Mouse (Mus musculus) telencephalon, adult 2 months (tissue): Measurements from ENCODE around the gene Tpbgl.

ENCODE experiments used
- DNase-seq: peaks from one replicate; pipeline ENCODE4 v3.0.0-alpha.2; 2011; ENCODE audit warnings: low read depth, low spot score

Tpbgl gene

DNA sequence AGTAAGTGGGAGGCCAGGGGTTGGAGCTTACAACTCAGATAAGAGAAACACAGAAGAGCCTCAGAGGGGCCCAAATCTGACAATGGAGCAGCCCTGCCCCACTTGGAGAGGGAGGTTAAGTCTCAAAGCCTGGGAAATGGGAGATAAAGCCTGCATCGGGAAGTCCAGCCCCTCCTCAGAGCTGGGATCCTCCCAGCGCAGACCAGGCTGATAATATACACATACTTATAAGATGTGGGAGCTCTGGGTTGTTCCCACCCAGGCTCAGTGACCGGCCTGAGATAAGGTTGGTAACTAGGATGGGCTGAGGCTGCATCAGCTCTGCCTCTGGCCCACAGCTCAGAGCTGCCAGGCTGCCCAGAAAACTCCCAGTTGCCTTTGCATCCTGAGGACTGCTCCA, 15.2 kb upstream of the Tpbgl start:
- DNase-seq, result no peak

DNA sequence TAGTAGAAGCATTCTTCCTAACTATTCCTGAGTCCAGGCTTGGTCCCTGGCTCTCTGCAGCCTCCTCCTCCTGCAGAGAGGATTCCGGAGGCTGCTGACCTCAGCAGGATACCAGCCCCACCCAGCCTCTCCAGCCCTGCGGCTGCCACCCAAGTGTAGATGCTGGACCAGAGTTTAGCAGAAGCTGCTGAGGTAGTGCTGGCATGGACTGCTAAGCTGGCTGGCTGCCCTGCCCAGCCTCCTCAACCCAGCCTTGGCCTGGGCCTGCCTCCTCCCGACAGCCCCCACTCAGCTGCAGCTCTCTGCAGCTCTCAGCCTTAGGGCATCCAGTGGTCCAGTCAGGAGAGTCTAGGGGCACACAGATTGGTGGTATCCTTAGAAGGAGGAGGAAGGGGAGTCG, 14.3 kb upstream of the Tpbgl start:
- no peak for DNase-seq

DNA sequence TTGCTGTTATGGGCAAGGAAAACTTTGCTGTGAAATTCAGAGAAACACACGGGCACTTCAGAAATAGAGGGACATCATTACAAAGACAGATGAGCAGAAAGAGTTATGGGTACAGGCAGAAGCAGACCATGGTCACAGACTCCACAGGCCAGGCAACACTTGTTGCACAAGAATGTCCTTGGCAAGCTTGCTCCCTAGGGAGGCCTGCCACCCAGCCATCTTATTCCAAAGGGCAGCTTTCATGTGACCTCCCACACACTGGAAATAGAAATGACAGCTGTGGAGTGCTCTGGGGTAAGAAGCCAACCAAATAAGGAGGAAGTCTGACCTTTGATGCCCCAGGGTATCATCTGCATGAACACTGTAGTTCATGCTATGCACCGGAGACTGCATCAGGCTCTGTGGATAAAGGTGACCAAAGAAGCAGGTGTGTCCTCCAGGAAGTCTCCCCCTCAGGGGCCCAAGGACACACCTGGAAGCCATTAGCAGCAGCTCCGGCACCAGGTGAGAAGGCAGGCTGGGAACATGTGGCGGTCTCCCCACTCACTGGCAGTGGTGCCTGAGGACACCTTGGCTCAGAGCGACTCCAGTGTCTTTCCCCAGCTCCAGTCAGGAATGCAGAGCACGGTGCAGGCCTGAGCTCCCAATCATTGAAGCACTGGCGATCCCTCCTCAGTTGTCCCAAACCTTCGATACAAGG, 7.2 kb upstream of the Tpbgl start:
- no peak for DNase-seq

DNA sequence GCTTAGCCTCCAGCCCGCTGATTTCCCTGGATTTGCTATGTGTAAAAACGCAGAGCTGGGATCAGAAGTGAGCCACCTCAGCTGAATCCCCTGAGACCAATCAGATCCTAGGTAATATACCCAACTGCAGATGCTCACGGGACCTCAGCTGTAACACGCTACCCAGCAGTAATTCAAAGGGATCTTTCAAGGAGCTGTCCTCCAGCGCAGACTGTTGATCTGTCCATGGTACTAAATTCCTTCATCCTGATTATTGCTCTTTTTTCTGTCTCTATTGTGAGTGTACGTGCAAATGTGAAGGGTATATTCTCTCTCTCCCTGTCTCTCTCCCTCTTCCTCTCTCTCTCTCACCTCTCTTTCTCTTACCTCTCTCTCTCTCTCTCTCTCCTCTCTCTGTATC, 5.4 kb upstream of the Tpbgl start:
- no peak for DNase-seq

DNA sequence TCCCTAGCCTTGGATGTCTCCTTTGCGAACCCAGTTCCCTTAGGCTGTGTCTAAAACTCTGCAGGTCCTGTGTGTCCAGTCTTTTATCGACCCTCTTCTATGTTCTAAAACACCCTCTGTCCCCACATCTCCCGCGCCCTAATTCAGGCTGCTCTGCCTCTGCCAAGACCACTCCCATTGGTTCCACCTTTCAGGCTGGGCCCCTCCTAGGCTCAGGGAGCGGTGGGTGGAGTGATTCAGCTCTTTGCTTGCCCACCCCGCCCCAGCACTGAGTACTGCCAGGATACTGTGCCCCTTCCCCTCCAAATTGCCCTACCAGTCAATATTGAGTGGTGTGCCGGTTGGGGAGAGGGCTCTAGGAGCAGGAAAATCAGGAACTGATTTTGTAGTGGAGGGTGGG, 463 bp upstream of the Tpbgl start:
- DNase-seq, result no peak

DNA sequence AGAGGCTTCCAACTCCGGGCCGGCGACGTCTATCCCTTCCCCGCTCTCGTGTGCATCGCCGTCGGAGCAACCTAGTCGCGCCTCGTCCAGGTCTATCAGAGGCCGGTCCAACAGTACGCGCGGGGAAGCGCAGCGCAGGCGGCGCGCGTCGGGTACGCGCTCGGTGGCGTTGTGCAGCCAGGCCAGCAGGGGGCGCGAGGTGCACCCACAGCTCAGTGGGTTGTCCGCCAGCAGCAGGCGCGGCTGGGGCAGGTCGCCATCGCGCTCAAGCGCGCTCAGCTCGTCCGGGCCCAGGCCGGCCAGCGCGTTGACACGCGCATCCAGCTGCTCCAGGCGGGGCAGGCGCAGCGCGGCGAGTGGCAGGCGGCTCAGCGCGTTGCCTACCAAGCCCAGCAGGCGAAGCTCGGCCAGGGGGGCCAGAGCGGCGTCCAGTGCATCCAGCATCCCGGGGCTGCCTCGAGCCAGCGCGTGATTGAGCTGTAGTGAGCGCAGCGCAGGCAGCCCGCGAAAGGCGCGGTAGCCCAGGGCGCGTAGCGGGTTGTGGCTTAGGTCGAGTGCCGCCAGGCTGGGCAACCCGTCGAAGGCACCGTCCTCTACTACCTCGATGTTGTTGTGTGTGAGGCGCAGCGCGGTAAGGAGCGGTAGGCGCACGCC, 1.1 kb downstream of the Tpbgl start:
- peak; percentile 47 for DNase-seq

DNA sequence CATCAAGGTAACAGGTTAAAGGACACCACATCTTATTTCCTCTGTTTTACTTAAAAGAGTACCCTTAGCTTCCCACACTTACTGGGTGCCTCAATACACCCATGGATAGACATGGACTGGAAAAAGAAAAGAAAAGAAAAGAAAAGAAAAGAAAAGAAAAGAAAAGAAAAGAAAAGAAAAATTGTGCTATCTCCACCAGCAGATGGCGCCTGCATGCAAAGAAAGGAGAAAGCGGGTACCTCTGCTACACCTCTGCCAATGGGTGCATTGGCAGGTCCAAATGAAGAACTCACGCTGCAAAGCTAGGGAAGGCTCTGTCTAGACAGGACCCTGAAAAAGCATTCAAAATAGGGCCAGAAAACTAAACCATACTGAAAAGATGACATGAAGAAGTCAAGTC, 8.0 kb downstream of the Tpbgl start:
- DNase-seq, result no peak

DNA sequence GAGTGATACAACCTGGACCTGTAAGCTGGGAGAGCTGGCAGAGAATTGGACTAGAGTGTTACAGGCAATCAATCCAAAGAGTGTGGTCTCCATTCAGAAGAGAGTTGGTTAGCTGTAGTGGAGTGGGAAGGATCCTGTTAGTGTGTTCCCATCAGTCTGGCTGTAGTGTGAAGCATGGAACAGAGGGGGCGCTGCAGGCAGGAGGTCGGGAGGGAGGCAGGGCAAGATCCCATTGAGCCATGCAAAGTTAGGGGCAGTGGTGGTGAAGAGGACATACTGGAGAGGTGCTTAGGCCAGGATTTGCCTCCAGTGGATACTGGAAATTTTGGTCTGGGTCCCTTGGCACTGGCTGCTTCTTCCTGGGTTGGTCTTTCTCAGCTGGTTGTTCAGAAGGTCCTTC, 8.6 kb downstream of the Tpbgl start:
- no peak for DNase-seq

DNA sequence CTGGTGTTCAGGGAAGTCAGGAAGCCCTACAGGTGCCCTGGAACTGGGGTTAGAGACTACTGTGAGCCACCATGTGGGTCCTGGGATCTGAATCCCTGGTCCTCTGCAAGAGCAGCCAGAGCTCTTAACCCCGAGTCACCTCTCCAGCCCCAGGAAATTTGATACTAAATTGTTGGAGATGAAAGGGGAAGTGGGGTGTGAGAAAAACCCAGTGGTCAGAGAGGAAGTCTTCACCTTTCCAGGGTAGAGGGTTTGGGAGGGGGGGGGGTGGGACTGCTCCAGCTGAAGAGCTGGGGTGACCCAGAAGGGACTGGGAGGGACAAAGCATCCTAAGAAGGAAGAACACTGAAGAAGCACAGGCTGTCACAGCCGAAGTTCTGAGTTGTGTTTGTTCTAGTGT, 19.3 kb downstream of the Tpbgl start:
- no peak for DNase-seq

DNA sequence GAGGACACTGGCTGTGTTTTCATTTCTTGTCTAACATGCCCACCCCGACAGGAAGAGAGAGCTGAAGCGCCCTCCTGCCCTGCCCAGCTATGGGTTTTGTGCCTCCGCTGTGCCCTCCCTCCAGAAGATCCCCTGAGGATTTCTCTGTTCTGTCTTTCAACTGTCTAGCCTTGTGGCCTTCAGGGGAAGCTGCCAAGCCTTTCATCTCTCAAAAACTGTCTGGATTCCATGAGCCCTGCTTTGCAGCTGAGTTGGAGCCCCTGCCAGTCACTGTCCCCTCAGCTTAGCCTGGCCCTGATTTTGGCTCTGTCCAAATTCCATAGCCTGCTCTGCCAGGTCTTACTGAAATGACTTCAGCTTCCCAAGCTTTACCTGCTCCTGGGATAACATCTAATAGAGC, 20.1 kb downstream of the Tpbgl start:
- no peak for DNase-seq

DNA sequence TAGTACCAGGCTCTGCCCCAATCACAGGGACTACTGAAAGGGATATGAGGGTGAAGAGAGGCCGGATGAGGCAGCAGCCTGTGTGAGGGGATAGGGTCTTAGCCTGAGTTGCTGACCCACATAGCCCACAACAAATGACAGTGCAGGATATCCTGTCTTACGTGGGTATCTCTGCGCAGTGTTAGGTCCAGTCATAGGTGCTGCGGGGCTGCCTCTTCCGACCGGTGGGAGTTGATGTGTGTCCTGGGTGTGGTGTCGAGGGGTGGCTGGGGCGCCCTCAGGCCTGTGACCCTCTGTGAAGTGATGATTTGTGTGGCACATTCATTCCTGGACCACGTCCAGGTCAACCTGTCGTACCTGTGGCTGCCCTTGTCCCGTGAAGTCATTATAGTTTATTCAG, 20.6 kb downstream of the Tpbgl start:
- no peak for DNase-seq

DNA sequence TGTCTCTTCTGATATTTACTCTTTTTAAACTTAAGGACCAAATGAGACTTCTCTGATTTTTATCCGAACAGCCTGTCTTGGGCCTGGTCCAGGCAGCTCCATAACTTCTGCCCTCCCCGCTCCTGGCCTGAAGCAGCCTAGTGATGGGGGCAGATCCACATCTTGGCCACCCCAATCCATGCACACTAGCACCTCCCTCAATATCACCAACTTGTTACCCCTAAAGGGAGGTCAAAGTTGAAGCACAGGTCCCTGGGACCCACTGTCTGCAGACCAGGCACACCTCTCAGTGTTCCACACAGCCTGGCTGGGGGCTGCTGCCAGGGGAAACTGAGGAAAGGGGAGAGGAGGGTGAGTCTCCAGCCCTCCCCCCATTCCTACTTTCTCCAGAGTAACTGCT, 21.8 kb downstream of the Tpbgl start:
- no peak for DNase-seq

DNA sequence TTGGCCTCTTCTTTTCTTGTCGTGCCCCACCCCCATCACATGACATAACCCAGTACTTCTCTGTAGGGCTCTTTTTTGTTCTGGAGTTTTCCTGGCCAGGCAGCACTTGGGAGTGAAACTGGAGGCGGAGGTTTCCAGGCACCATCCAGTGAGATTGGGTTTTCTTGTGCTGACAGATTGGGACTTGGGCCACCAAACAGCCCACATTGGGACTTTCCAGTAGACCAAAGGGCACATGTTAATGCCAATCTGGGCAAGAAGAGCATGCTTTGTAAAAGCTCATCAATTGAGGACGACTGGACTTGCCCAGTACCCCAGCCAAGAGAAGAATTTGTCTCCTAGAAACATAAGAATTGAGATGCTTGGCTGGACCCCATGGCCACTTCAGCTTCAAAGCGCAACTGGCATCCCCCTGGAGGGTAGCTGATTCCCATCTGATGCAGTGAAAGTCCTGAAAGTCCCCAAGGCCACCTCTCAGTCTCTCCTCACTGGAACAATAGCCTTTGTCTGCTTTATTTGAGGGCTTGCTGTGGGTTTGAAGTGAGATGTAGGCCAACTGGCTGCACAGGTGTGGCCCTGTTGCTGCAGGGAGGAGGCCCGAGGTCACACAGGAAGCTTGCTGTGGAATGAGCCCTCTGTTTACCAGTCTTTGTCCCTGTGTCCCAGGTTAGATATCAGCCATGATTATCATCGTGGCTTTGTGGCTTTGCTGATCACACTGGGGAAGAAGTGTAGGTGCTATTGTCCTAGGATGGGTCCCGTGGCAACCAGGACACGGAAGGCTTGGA, 22.8 kb downstream of the Tpbgl start:
- DNase-seq, result no peak

DNA sequence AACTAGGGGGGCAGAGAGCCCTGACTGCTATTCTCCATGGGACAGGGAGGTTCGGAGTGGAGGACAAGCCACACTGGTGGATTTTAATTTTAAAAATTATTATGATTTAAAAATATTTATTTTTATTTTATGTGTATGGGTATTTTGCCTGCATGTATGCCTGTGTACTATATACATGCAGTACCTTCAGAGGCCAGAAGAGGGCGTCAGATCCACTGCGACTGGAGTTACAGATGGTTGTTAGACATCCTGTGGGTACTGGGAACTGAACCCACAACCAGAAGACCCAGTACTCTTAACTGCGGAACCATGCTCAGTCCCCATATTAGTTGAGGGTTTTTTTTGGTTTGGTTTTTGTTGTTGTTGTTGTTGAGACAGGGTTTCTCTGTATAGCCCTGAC, 28.2 kb downstream of the Tpbgl start:
- DNase-seq, result no peak

DNA sequence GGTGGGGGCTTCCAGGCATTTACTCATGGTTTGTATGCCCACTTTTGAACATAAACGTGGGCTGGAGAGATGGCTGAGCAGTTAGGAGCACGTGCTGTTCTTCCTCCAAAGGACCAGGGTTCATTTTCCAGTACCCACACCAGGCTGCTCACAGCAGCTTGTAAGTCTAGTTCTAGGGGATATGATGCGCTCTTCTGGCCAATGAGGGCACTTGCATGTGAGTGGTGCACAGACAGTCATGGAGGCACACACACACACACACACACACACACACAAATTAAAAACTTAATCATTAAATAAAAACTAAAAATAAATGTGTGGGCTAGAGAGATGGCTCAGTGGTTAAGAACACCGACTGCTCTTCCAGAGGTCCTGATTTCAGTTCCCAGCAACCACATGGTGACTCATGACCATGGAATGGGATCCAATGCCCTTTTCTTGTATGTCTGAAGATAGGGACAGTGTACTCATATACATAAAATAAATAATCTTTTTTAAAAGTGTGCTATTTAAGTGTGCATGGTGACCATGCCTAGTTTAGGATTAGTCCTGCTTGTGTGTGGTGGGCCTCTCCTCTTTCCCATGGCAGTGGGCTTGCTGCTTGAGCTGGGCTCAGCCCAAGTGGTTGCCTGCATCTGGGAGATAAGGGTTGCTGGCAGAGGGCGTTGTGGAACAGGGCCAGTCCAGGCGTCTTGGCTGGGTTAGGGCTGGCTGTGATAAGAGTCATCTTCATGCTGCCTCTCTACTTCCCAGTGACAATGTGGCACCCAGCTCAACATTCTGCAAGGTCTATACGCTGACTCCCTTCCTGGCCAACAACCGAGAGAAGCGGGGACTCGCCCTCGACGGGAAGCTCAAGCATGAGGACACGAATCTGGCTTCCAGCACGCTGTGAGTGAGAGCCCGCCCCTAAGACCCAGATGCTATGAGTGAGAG, 32.8 kb downstream of the Tpbgl start:
- no peak for DNase-seq

DNA sequence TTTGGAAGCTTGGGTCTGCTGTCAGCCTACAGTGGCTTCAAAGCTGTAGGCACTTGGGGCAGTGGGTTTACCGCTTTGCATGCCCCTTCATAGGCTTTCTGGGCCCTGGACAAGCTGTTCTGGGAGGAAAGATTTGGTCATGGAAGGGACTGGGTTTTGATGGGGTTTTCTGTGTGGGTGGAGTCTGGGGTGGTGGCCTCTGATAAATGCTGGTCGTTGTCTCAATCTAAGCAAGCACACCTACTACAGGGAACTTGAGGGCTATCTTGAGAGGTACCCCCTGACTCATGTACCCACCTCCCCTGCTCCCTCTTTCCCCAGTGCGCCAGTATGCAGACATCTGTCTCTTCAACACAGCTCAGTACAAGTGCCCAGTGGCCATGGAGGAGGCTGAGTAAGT, 34.2 kb downstream of the Tpbgl start:
- DNase-seq, result no peak

DNA sequence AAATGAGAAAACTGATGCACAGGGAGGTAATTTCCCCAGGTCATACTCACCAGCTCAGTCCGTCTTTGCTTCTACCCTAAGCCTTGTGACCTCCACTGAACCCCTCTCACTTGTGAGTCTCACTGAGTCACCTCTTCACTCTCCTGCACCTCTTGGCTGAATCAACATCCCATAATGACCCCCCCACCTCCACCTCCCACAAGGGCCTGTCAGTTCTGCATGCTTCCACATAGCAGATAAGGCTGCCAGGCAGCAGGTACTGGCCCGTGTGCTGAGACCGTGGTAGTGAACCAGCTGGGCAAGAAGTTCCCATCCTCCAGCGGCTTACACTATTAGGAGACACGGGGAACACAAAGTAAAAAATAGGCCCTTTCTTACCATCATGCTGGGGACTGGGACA, 36.3 kb downstream of the Tpbgl start:
- DNase-seq, result no peak

DNA sequence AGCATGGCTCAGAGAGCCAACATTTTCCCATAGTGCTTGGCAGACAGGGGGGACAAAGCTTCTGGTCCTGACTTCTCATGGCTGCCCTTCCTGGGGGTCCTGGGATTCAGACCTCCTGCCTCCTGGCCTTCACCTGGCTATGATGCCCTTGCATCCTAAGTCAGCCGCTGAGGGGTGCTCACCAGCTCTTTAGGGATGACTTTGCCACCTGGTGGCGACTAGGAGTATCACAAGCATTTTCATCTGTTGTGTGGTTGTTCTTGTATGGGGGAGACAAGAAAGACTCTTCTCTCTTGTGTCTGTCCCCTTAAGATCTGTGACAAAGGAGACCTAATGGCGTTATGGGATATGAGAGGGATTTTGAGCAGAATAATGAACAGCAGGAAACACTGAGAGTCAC, 36.8 kb downstream of the Tpbgl start:
- peak; percentile 42 for DNase-seq

DNA sequence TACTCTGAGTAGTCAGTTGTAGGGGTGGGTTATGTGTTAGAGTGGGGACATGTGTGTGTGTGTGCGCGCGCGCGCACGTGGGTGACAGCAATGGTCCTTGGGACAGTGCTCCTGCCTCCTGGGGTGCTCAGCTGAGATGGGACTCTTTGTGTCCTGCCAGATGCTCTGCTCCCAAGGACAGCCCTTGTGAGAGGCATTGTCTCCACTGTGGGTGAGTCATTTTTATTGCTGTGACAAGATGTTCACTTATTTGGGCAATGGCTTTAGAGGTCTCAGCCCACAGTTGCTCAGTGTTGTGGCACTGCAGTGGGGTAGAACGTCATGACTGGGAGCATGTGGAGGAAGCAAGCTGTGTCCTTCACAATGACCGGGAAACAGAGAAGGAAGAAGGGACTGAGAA, 40.9 kb downstream of the Tpbgl start:
- no peak for DNase-seq

DNA sequence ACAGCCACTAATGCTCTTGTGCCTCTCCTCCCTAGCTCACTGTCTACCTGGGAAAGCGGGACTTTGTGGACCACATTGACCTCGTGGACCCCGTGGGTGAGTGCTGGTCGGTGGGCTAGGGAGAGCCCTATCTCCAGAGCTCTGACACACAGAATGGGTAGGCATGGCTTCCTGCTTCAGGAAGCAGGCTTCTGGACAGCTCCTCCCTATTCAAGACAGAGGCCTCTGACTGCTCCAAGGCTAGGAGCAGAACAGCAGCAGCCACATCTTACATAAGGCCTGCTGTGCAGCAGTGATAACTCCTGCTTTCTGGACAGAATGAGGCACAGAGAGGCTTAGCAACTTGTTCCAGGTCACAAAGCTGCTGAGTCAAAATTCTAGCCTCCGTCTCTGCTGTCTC, 43.3 kb downstream of the Tpbgl start:
- DNase-seq, result no peak

DNA sequence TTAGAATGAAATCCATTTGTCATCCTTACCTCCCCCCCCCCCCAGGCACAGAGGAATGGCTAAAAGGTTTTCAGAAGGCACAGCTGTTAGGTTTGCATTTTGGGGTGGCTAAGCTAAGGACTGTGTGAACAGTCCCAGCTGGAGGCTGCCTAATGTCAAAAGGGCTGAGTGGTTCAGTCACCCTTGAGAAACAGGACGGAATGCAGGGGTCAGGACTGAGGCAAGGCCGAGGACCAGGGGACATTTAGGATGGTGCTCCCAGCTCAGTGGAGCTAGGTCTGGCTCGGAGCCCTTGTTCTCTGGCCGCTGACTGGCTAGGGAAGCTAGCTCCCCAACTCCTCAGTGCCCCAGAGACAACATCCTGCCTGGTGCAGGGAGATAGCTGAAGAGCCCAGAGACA, 44.0 kb downstream of the Tpbgl start:
- no peak for DNase-seq

DNA sequence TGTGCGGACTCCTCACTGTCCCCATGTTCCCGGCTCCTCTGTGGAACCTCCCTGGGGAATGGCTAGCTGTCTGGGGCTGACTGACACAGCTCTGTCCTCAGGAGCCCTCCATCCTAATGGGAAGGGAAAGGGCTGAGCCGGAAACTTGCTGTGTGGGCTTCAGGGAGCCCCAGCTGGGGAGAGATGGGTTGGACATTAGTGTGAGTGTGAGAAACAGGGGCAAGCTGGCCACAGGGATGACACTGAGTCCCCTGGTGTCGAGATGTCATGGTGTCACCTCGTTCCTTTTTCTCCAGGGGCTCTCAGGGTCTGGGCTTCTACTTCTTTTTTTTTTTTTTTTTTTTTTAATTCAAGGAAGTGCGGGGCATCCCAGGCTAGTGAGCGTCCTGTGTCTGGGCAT, 44.6 kb downstream of the Tpbgl start:
- DNase-seq, result no peak
